ENCODE assay signal across 9 mouse cellular contexts in the genomic region with DNA sequence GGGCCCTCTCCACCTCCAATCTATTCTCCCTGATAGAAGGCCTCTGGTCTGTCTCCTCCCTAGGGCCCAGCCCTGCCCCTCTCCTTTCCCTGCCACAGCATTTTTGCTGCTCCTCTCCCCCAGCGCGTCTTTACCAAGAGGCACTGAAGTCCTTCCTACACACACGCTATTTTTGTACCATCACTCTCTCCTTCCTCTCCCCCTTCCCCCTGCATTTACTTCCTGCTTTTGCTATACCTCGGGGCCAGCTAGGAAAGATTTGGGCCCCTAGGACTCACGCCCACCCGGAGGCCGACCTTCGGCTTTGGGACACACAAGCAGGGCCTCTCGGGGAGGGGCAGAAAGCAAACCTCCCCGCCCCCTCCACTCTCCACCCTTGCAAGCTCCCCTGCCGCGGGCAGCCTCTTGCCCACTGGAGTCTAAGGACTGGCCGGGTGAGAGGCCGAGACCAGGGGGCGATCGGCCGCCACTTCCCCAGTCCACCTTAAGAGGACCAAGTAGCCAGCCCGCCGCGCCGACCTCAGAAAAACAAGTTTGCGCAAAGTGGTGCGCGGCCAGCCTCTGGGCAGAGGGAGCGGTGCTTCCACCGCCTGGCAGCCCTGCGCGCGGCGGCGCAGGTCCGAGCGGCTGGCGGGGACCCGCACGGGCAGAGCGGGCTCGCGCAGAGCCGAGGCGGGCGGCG. TPM values are rescaled to one million over a fixed set of nuclear protein-coding genes. Genes with fewer than 3 reads are reported as not detected.
A peak's percentile ranks its signal among the peaks of the same experiment; 100 is the strongest.
DNase-seq lines count a peak whose midpoint lies in the region; ATAC-seq and TF ChIP-seq lines count a peak whose summit lies in the region.
"Had no signal": no experiment of that assay in that cellular context is flagged by ENCODE, and none has a peak within 500 bp of the region (broad histone marks: within the 10 kb centered on the region; RNA-seq: fewer than 3 reads in every experiment).

A gene (plus strand): TSS at position 377 of the 682 bp plus-strand sequence.

- TF ChIP-seq CTCF in lung, embryonic 14.5 days (IDR thresholded peaks at IDR 0.05; ENCODE audit: low read depth), result no peak
- TF ChIP-seq CTCF in olfactory bulb, adult 2 months (IDR thresholded peaks at IDR 0.05; ENCODE audit: insufficient read depth, low read depth, low read length), result no peak

- no peaks in the 10 kb centered on the region for H3K9me3 ChIP-seq in ES-E14 (ENCODE audit: control insufficient read depth, insufficient read depth, low read depth, low read length)
- H3K9me3 ChIP-seq in lung, embryonic 14.5 days (ENCODE audit: low read depth, low read length), result no peaks in the 10 kb centered on the region

- H3K4me2 ChIP-seq in lung, embryonic 14.5 days, result peak within 1 kb of the TSS; percentile 90

- TF ChIP-seq POLR2A in olfactory bulb, adult 2 months (IDR thresholded peaks at IDR 0.05; ENCODE audit: insufficient read depth, low read depth, low read length), result no peak

- 0 out of 2 replicates have a peak, but pooled peaks cover 3% of the 10 kb centered on the region for H3K27me3 ChIP-seq in lung, embryonic 14.5 days (ENCODE audit: insufficient read depth, low read length)

- peak within 1 kb of the TSS; percentile 89 to 96 for H3K4me3 ChIP-seq in ES-E14 (ENCODE audit: insufficient read depth in 1 of 2, low read depth in 1 of 2, low read length in 2 of 2, poor library complexity in 1 of 2, severe bottlenecking in 1 of 2)
- H3K4me3 ChIP-seq in lung, embryonic 14.5 days (ENCODE audit: low read depth, low read length), result peak within 1 kb of the TSS; percentile 64
- H3K4me3 ChIP-seq in olfactory bulb, adult 2 months (ENCODE audit: insufficient read depth, low read depth, low read length), result peak within 1 kb of the TSS; percentile 76

- H3K4me1 ChIP-seq in ES-E14 (ENCODE audit: control insufficient read depth in 2 of 2, insufficient read depth in 2 of 2, low read length in 2 of 2, poor library complexity in 1 of 2), result peaks cover 3 to 7% of the 10 kb centered on the region in 2 experiments
- H3K4me1 ChIP-seq in lung, embryonic 14.5 days (ENCODE audit: insufficient read depth), result no peaks in the 10 kb centered on the region
- H3K4me1 ChIP-seq in olfactory bulb, adult 2 months (ENCODE audit: control insufficient read depth, insufficient read depth, low read length), result peaks cover 44% of the 10 kb centered on the region

- DNase-seq in ES-E14 (ENCODE audit: low read depth, low spot score), result no peak
- DNase-seq in cerebellum, postnatal 10 days, result peak; percentile 79 to 80
- peak; percentile 82 to 86 for DNase-seq in frontal cortex, adult 2 months (ENCODE audit: extremely low spot score in 1 of 2, low spot score in 1 of 2)
- DNase-seq in heart, postnatal 4 days, result peak; percentile 78
- peak; percentile 94 for DNase-seq in layer of hippocampus, adult 9-11 months
- DNase-seq in lung, embryonic 14.5 days, result peak; percentile 77
- no peak for DNase-seq in thymus, postnatal 0 days (ENCODE audit: low spot score)

- WGBS in lung, embryonic 14.5 days, result under 1% methylated on average over 43 of the region's 43 CpGs
- 3% methylated on average over 43 of the region's 43 CpGs for WGBS in olfactory bulb, adult 2 months

- no peaks in the 10 kb centered on the region for H3K36me3 ChIP-seq in ES-E14 (ENCODE audit: control insufficient read depth, insufficient read depth, low read length, poor library complexity, severe bottlenecking)
- H3K36me3 ChIP-seq in lung, embryonic 14.5 days (ENCODE audit: insufficient read depth), result no peaks in the 10 kb centered on the region
- H3K36me3 ChIP-seq: G1E had no signal

- ATAC-seq in lung, embryonic 14.5 days (ENCODE audit: insufficient read depth), result peak; percentile 88

- in situ Hi-C loops in ES-E14 (cut with MboI; ENCODE audit: low sequenced_read_pairs in 2 of 2, unreplicated experiment in 2 of 2), result no loop called here

- H3K9ac ChIP-seq in ES-E14 (ENCODE audit: insufficient read depth, low read depth, low read length, poor library complexity, severe bottlenecking), result peak within 1 kb of the TSS; percentile 83
- H3K9ac ChIP-seq in lung, embryonic 14.5 days, result peak within 1 kb of the TSS; percentile 78

- no peak within 1 kb of the TSS for H3K27ac ChIP-seq in ES-E14 (ENCODE audit: insufficient read depth, low read depth, low read length, poor library complexity, severe bottlenecking)
- H3K27ac ChIP-seq in lung, embryonic 14.5 days (ENCODE audit: low read depth), result peak within 1 kb of the TSS; percentile 91
- peak within 1 kb of the TSS; percentile 99 for H3K27ac ChIP-seq in olfactory bulb, adult 2 months (ENCODE audit: insufficient read depth, low read depth, low read length)

TF ChIP-seq in ES-E14, 5 proteins besides CTCF, POLR2A, EP300 and RAD21:
- TF ChIP-seq CHD2 (IDR thresholded peaks at IDR 0.05; ENCODE audit: low read depth, low read length) (no peak), HCFC1 (IDR thresholded peaks at IDR 0.05; ENCODE audit: borderline replicate concordance, insufficient read depth, low read length) (no peak), ZC3H11A (IDR thresholded peaks at IDR 0.05; ENCODE audit: borderline replicate concordance, low read depth, low read length) (no peak), MAFK (IDR thresholded peaks at IDR 0.05; ENCODE audit: insufficient read depth, low read depth, low read length) (no peak), ZNF384 (IDR thresholded peaks at IDR 0.05; ENCODE audit: low read depth, low read length) (no peak)

RNA-seq across cellular contexts. Expression of the gene that starts here (rescaled TPM):
- 6.5 and 8.3 TPM in 2 replicates for total RNA-seq in ES-E14 (2012; rRNA removed)
- 276 and 309 TPM in 2 replicates for polyA plus RNA-seq in frontal cortex, adult 2 months (2012; rRNA removed)
- 10 to 100 TPM; 22.4 to 23.0 TPM for total RNA-seq in heart, postnatal 4 days (2021)
- polyA plus RNA-seq in lung, embryonic 14.5 days (2014; fragmentation: Nextera tagmentation; extraction: Ambion mirVana), result 25.0 and 26.5 TPM in 2 replicates
- polyA plus RNA-seq in olfactory bulb, adult 2 months (2012; ENCODE audit: insufficient read depth, insufficient read length, low replicate concordance, missing spikeins), result not detected in 2 replicates
- 20.5 and 22.5 TPM in 2 replicates for polyA plus RNA-seq in thymus, postnatal 0 days (2015; fragmentation: Nextera tagmentation; extraction: Ambion mirVana)
- polyA plus RNA-seq: G1E had no signal

Comparison
In these comparisons a context has a peak if more than half of its experiments do, and no peak if none do; other contexts are left out.
1. DNase-seq: peak in cerebellum, postnatal 10 days (2 of 2), frontal cortex, adult 2 months (2 of 2), heart, postnatal 4 days (single experiment), layer of hippocampus, adult 9-11 months (single experiment) and lung, embryonic 14.5 days (single experiment); none in ES-E14 (single experiment) and thymus, postnatal 0 days (single experiment).
2. Peak in every context shown above with its lines, with median percentiles within 50 percentile points of each other: H3K4me3 ChIP-seq.